Mouse (Mus musculus) megakaryocyte, embryonic 14.5 days (primary cell): ENCODE data around the gene Rem1.

ENCODE experiments used
- FLI1 ChIP-seq: IDR thresholded peaks from 2 replicates; pipeline ENCODE4 v1.6.1; 2012; ENCODE audit warnings: low read length, inconsistent platforms, mixed read lengths
- GATA1 ChIP-seq: IDR thresholded peaks from 3 replicates; pipeline ENCODE4 v1.6.1; 2012; ENCODE audit warnings: mixed read lengths, low read length, inconsistent platforms, borderline replicate concordance

DNA sequence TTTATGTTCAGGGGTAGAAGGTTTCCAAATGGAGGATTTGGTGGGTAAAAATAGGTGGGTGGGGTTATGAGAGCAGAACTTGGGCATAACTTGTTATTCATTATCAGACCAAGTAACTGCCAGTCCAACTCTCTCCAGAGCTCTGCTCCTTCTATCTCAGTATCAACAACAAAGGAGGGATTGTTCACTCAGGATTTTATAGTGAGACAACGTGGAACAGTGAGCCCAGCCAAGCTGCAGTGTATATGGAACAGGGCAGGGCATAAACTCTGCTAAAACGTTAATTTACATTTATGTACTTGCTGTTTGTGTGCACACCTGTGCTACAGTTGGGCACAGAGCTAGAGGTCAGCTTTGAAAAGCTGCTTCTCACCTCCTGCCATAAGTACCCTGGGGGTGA is 38.3 kb upstream of the Rem1 start:
- TF ChIP-seq GATA1: no peak
- TF ChIP-seq FLI1: no peak
